Mouse (Mus musculus) lung, embryonic 16.5 days (tissue): ENCODE data around the gene Cldn10. TPM values are rescaled to one million over a fixed set of nuclear protein-coding genes. Genes with fewer than 3 reads are reported as not detected.
"Not testable (repeated sequence)": the region's sequence is repeated elsewhere in the genome, so short reads cannot be mapped to it uniquely, and the experiment has no call there.

ENCODE experiments used
- ATAC-seq: fragments of 200-750 bp; cut with Nextera tagmentation; 2 replicates; pipeline ENCODE4 v1.8.0; 2017; ENCODE audit warnings: low read depth, mild to moderate bottlenecking, moderate library complexity
- H3K27ac ChIP-seq: fragments of 300-500 bp; sonication (generic); 2 replicates; pipeline ENCODE4 v1.5.1; 2014; ENCODE audit warnings: mild to moderate bottlenecking, control low read depth, low read length
- H3K27me3 ChIP-seq: fragments of 300-500 bp; sonication (generic); 2 replicates; pipeline ENCODE4 v1.6.1; 2014; ENCODE audit warnings: low read depth, low read length, mixed read lengths; ENCODE audit not compliant: control insufficient read depth, insufficient read depth
- H3K36me3 ChIP-seq: fragments of 300-500 bp; sonication (generic); 2 replicates; pipeline ENCODE4 v1.6.1; 2014; ENCODE audit warnings: low read length; ENCODE audit not compliant: control insufficient read depth, insufficient read depth
- H3K4me1 ChIP-seq: fragments of 300-500 bp; sonication (generic); replicated peaks from 2 replicates; pipeline ENCODE4 v1.6.1; 2014; ENCODE audit warnings: low read length, mixed read lengths; ENCODE audit not compliant: control insufficient read depth, insufficient read depth
- H3K4me2 ChIP-seq: fragments of 300-500 bp; sonication (generic); 2 replicates; pipeline ENCODE4 v1.6.1; 2014; ENCODE audit warnings: low read depth, low read length, control low read depth
- H3K4me3 ChIP-seq: fragments of 300-500 bp; sonication (generic); 2 replicates; pipeline ENCODE4 v1.5.1; 2014; ENCODE audit warnings: mild to moderate bottlenecking, low read length, control low read depth
- H3K9ac ChIP-seq: fragments of 300-500 bp; sonication (generic); 2 replicates; pipeline ENCODE4 v1.6.1; 2014; ENCODE audit warnings: low read length, control low read depth
- H3K9me3 ChIP-seq: fragments of 300-500 bp; sonication (generic); 2 replicates; pipeline ENCODE4 v1.6.1; 2016; ENCODE audit warnings: low read length; ENCODE audit not compliant: control insufficient read depth
- WGBS: fragments of 180-500 bp; shearing (Covaris S2); extraction: QIAGEN DNeasy Blood & Tissue Kit; methylation state at CpG from one replicate; pipeline ENCODE4 v1.1.7; 2014; 5-methylcytosine and 5-hydroxymethylcytosine counted together
- polyA plus RNA-seq: library from polyadenylated mRNA; unstranded; fragments of >200 nt; fragmentation: Nextera tagmentation; extraction: Ambion mirVana; gene quantifications from 2 replicates; pipeline ENCODE4 v1.2.1, GENCODE M21; 2015

The Cldn10 gene
- polyA plus RNA-seq, 1 experiment from 2014 or later: 83.5 TPM

DNA sequence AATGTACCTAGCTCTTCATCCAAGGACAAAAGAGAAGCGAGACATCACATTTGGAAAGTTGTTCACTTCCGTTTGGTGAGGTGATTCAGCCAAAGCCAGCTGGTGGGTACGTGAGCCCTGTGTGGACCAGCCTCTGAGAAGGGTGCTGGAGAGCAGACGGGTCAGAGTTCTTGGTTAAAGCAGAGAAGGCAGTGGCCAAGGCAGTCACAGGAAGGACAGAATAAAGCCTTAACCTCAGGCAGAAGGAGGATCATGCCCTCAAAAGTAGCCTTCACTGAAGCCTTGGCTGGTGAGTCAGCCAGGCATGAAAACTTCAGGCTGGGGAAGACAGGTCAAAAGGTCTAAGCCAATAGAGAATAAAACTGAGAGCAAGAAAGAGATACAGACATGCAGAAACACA is 22.0 kb downstream of the Cldn10 start:
- H3K36me3 ChIP-seq: no peaks in the 10 kb centered on the region
- no peaks in the 10 kb centered on the region for H3K9me3 ChIP-seq
- ATAC-seq: no peak
- H3K27me3 ChIP-seq: no peaks in the 10 kb centered on the region
- H3K4me3 ChIP-seq: no peak overlapping the region
- H3K27ac ChIP-seq: no peak overlapping the region
- no peaks in the 10 kb centered on the region for H3K4me1 ChIP-seq
- H3K9ac ChIP-seq: no peak overlapping the region
- WGBS: 83% methylated on average over 4 of the region's 4 CpGs
- no peak overlapping the region for H3K4me2 ChIP-seq

DNA sequence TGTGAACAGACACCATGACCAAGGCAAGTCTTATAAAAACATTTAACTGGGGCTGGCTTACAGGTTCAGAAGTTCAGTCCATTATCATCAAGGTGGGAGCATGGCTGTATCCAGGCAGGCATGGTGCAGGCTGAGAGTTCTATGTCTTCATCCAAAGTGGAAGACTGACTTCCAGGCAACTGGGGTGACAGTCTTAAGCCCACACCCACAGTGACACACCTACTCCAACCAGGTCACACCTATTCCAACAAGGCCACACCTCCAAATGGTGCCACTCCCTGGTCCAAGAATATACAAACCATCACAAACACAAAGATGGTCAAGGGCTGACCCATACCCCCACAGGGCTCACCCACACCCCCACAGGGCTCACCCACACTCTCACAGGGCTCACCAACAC is 23.5 kb downstream of the Cldn10 start:
- not testable (repeated sequence) for H3K36me3 ChIP-seq, H3K4me2 ChIP-seq, H3K27me3 ChIP-seq, H3K27ac ChIP-seq, H3K4me3 ChIP-seq, ATAC-seq, H3K9ac ChIP-seq, H3K9me3 ChIP-seq, H3K4me1 ChIP-seq

DNA sequence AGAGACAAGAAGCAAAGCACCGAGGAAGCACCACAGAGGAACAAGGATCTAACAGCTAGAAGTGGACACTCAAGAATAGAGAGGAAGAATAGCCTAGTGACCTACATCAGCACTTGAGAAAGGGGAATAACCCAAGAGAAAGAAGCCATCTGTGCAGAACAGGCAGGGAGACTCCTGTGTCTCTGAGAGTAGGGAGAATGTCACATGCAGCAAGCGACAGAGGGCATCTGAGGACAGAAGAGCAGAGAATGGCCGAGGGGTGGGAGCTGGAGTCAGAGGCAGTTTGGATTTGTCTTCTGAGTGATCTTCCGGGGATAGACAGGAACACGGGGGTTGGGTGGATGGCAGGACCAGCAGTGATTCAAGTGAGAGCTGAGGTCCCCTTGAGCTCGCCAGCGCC is 25.4 kb downstream of the Cldn10 start:
- H3K27ac ChIP-seq: no peak overlapping the region
- no peaks in the 10 kb centered on the region for H3K4me1 ChIP-seq
- no peaks in the 10 kb centered on the region for H3K9me3 ChIP-seq
- no peak overlapping the region for H3K4me3 ChIP-seq
- H3K9ac ChIP-seq: no peak overlapping the region
- no peak overlapping the region for H3K4me2 ChIP-seq
- 59% methylated on average over 7 of the region's 7 CpGs for WGBS
- H3K36me3 ChIP-seq: no peaks in the 10 kb centered on the region
- no peak for ATAC-seq
- H3K27me3 ChIP-seq: no peaks in the 10 kb centered on the region

DNA sequence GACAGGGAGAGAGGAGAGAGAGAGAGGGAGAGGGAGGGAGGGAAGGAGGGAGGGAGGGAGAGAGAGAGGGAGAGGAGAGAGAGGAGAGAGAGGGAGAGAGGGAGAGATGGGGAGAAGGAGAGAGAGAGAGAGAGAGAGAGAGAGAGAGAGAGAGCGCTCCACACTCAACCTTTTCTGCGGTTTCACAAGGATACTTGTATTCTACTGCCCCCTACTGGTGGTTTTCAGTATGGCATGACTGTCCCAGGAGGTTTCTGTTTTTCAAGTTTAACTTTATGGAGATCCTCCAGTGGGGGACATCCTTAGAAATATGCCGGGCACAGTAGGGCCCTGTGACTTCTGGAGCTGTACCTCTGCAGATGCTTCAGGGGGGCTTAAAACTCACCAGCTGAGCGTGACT is 28.8 kb downstream of the Cldn10 start:
- no peak overlapping the region for H3K4me3 ChIP-seq
- no peaks in the 10 kb centered on the region for H3K36me3 ChIP-seq
- H3K4me2 ChIP-seq: no peak overlapping the region
- no peak overlapping the region for H3K27ac ChIP-seq
- no peaks in the 10 kb centered on the region for H3K27me3 ChIP-seq
- ATAC-seq: no peak
- H3K9me3 ChIP-seq: no peaks in the 10 kb centered on the region
- WGBS: 21% methylated on average over 4 of the region's 4 CpGs
- H3K9ac ChIP-seq: no peak overlapping the region
- H3K4me1 ChIP-seq: no peaks in the 10 kb centered on the region

DNA sequence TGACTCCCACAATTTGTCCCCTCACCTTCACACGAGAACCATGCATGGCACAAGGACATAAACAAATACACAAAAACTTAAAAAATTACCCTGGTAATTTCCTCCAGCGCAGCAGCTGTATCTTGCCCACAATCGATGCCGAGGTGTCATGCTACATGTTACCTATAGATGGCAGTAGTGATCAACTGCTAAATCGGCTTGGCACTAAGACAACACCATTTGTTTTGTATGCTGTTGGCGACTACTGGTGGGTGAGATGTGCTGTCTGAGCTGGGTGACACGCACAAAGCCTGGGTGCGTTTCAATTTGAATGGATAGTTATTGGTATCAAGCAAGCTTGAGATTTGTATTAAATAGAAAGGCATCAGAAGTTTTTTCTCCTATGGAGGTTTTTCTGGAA is 32.4 kb downstream of the Cldn10 start:
- H3K9ac ChIP-seq: no peak overlapping the region
- no peaks in the 10 kb centered on the region for H3K27me3 ChIP-seq
- ATAC-seq: no peak; the same call in 1 of the 2 replicates
- no peaks in the 10 kb centered on the region for H3K36me3 ChIP-seq
- H3K27ac ChIP-seq: no peak overlapping the region
- H3K4me2 ChIP-seq: no peak overlapping the region
- H3K4me1 ChIP-seq: peaks cover 2% of the 10 kb centered on the region; the same call in 1 of the 2 replicates
- H3K9me3 ChIP-seq: no peaks in the 10 kb centered on the region
- H3K4me3 ChIP-seq: no peak overlapping the region
- WGBS: 10% methylated on average over 8 of the region's 8 CpGs

DNA sequence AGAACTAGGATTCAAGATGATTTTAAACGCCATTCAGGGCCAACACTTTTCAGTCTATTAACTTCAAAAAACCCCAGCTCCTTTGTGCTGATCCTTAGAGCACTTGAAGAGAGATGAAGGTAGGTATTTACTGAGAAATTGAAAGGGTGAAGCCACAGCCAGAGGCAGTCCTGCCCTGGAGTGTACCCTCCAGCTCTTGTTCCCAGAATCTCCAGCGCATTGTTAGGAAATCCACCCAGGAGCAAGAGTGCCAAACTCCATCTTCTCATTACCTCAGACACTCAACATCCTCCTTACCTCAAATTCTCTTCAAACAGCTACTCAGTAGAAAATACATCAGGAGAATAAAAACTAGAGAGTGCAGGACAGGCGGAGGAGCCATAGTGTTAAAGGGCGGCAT is 35.1 kb downstream of the Cldn10 start:
- peak overlapping the region; percentile 65; the same call in 1 of the 2 replicates for H3K27ac ChIP-seq
- no peaks in the 10 kb centered on the region for H3K9me3 ChIP-seq
- no peak overlapping the region for H3K4me2 ChIP-seq
- H3K9ac ChIP-seq: no peak overlapping the region
- no peak overlapping the region for H3K4me3 ChIP-seq
- no peak for ATAC-seq
- WGBS: 59% methylated on average over 4 of the region's 4 CpGs
- H3K27me3 ChIP-seq: no peaks in the 10 kb centered on the region
- no peaks in the 10 kb centered on the region for H3K36me3 ChIP-seq
- H3K4me1 ChIP-seq: peaks cover 8% of the 10 kb centered on the region; the same call in 1 of the 2 replicates

DNA sequence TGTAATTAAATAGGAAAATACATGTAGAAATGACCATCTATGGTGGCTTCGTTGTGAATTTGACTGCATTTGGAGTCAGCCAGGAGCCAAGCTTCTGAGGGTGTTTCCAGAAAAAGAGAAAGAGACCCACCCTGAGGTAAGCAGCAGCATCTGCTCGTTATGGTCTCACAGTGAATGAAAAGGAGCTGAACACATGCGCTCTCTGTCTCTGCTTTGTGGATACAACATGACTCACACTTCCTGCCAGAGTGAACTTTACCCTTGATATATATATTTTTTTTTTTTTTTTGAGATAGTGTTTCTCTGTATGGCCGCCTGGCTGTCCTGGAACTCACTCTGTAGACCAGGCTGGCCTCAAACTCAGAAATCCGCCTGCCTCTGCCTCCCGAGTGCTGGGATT is 35.6 kb downstream of the Cldn10 start:
- H3K4me1 ChIP-seq: peaks cover 10% of the 10 kb centered on the region; the same call in 1 of the 2 replicates
- no peak overlapping the region for H3K4me2 ChIP-seq
- 60% methylated on average over 6 of the region's 6 CpGs for WGBS
- H3K36me3 ChIP-seq: no peaks in the 10 kb centered on the region
- no peak overlapping the region for H3K27ac ChIP-seq
- no peaks in the 10 kb centered on the region for H3K27me3 ChIP-seq
- H3K9me3 ChIP-seq: no peaks in the 10 kb centered on the region
- ATAC-seq: no peak
- H3K4me3 ChIP-seq: no peak overlapping the region
- no peak overlapping the region for H3K9ac ChIP-seq

DNA sequence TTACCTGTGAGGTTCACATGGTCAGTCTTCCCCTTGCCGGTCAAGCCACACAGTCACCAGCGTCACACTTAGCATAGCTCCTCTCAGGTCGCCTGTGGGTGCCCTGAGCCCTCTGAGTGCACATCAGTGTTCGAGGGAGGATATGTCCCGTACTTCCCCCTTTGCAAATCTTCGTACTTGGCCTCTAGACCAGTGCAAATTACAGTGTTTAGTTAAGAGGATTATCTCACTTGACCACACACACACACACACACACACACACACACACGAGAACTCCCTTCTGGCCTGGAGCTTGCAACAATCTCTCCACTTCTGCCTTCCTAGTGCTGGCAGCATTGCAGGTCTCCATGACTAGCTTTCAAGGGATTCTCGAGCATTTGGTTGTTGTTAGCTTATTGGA is 38.6 kb downstream of the Cldn10 start:
- WGBS: 67% methylated on average over 8 of the region's 8 CpGs
- Histone ChIP-seq H3K27me3 (no peaks in the 10 kb centered on the region), H3K4me2 (no peak overlapping the region), H3K36me3 (no peaks in the 10 kb centered on the region), H3K4me1 (peaks cover 10% of the 10 kb centered on the region; the same call in 1 of the 2 replicates), H3K9me3 (no peaks in the 10 kb centered on the region), H3K9ac (no peak overlapping the region), H3K27ac (no peak overlapping the region), H3K4me3 (no peak overlapping the region)
- ATAC-seq: no peak

DNA sequence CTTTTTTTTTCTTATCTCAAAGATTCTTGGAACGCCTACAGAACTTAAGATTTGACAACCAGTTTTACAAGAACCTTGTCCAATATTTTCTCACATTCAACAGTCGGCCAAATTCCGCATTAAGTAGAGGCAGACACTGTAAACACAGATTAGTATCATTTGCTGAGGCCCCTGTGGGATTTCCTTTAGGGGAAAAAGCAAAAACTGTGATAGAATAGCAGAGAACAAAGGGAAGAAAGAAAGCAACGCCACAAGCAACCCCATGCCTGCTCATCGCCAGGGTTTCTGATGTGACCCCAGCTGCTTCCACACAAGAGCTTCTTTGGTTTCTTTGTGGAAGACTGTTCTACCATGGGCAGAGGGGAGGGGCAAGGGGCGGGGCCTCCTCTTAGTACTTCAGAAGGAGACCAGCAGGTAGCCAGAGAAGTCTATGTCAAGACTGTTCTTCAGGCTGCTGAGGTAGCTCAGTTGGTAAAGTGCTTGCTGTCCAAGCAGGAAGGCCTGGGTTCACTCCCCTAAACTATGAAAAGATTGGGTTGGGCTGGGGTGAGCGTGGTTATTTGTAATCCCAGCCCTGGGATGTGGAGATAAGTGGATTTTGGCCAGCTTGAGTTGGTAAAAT is 39.7 kb downstream of the Cldn10 start:
- ATAC-seq: peak; percentile 89
- Histone ChIP-seq H3K4me2 (0 out of 2 replicates have a peak overlapping the region, but pooled peaks have one; percentile 6), H3K27ac (peak overlapping the region; percentile 85), H3K4me1 (peaks cover 8% of the 10 kb centered on the region; the same call in 1 of the 2 replicates), H3K9me3 (no peaks in the 10 kb centered on the region), H3K9ac (no peak overlapping the region), H3K4me3 (no peak overlapping the region), H3K27me3 (no peaks in the 10 kb centered on the region), H3K36me3 (no peaks in the 10 kb centered on the region)
- 26% methylated on average over 7 of the region's 7 CpGs for WGBS
